Mouse (Mus musculus) regulatory T cell (primary cell): ENCODE data around the gene Rgmb.

Source experiments
- in situ Hi-C: fragments of 300-600 bp; cut with MboI, MseI; formaldehyde crosslinking; loops from one replicate; pipeline ENCODE4 v1.15.1; 2025; ENCODE audit warnings: high pct_unique_total_duplicates

Gene Rgmb

DNA sequence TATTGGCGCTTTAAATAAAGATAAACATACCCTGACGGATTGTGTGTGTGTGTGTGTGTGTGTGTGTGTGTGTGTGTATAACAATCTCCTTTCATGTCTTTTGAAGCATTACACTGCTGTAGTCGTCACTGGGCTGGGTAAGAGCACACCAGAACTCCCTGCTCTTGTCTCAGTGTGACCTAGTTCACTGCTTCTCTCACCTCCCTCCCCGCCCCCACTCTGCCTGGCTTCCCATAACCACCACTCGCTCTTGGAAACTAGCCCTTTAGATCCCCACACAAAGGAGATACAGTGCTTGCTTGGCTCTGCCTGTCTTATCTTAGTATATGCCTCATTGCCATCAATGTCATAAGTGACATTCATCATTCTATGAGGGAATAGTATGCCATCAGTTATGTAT, 54.5 kb downstream of the Rgmb start:
- in situ Hi-C loops = no loop called here

- in situ Hi-C loops = no loop called here
Measured at GRCm38 (mm10) chr17:15774565-15775215, 56.1 kb downstream of the Rgmb start.

GRCm38 (mm10) chr17:15773956-15774355, 56.9 kb downstream of the Rgmb start:
- in situ Hi-C loops = no loop called here

GRCm38 (mm10) chr17:15769081-15769724, 61.6 kb downstream of the Rgmb start:
- in situ Hi-C loops = no loop called here

- in situ Hi-C loops = no loop called here
Measured at GRCm38 (mm10) chr17:15761191-15761590, 69.6 kb downstream of the Rgmb start.
